Mouse (Mus musculus) erythroid progenitor cell, adult 5-6 weeks (primary cell): ENCODE data around the gene Mad1l1. TPM values are rescaled to one million over a fixed set of nuclear protein-coding genes. Genes with fewer than 3 reads are reported as not detected.

Experiments used
- ATAC-seq: replicated peaks from 2 replicates; pipeline ENCODE4 v1.8.0; 2016; ENCODE audit warnings: moderate number of reproducible peaks, mild to moderate bottlenecking, moderate TSS enrichment, inconsistent platforms; ENCODE audit not compliant: poor library complexity, low FRiP score, severe bottlenecking
- total RNA-seq, 2 experiments: library from RNA; stranded (forward) in 1 of 2; stranded (reverse) in 1 of 2; fragments of 150-400 nt in 1 of 2; fragments of 186-747, 209-891 nt in 1 of 2; gene quantifications; 2 replicates each; pipeline versions ENCODE4 v1.2.3 to v1.2.4; 2015 to 2017; ENCODE audit warnings: low replicate concordance in 2 of 2

Mad1l1 gene
- total RNA-seq, 2 experiments from 2014 or later: 29.3 to 113 TPM

GRCm38 (mm10) chr5:140073671-140074116 lies 247.7 kb downstream of the Mad1l1 start:
- ATAC-seq: no peak

GRCm38 (mm10) chr5:140073148-140073670 lies 248.1 kb downstream of the Mad1l1 start:
- no peak for ATAC-seq

- ATAC-seq: no peak
These were observed 252.8 kb downstream of the Mad1l1 start for GRCm38 (mm10) chr5:140068506-140068905.

GRCm38 (mm10) chr5:140068051-140068450 lies 253.3 kb downstream of the Mad1l1 start:
- ATAC-seq: no peak

- no peak for ATAC-seq
These were observed 254.6 kb downstream of the Mad1l1 start for GRCm38 (mm10) chr5:140066769-140067168.

GRCm38 (mm10) chr5:140066281-140066680 lies 255.1 kb downstream of the Mad1l1 start:
- no peak for ATAC-seq

- no peak for ATAC-seq
These were observed 255.9 kb downstream of the Mad1l1 start for GRCm38 (mm10) chr5:140065281-140065945.

GRCm38 (mm10) chr5:140064521-140064920 lies 256.8 kb downstream of the Mad1l1 start:
- ATAC-seq: no peak

GRCm38 (mm10) chr5:140062828-140063227 lies 258.5 kb downstream of the Mad1l1 start:
- no peak for ATAC-seq

- no peak for ATAC-seq
These were observed 259.0 kb downstream of the Mad1l1 start for GRCm38 (mm10) chr5:140062316-140062715.

GRCm38 (mm10) chr5:140061296-140061879 lies 260.0 kb downstream of the Mad1l1 start:
- no peak for ATAC-seq

GRCm38 (mm10) chr5:140056291-140056690 lies 265.1 kb downstream of the Mad1l1 start:
- ATAC-seq: no peak

- ATAC-seq: no peak
These were observed 265.9 kb downstream of the Mad1l1 start for GRCm38 (mm10) chr5:140055431-140055830.

- ATAC-seq: no peak
These were observed 267.7 kb downstream of the Mad1l1 start for GRCm38 (mm10) chr5:140053626-140054025.

- no peak for ATAC-seq
These were observed 268.9 kb downstream of the Mad1l1 start for GRCm38 (mm10) chr5:140052405-140052804.

- ATAC-seq: no peak
These were observed 275.9 kb downstream of the Mad1l1 start for GRCm38 (mm10) chr5:140045453-140045852.

GRCm38 (mm10) chr5:140043002-140043401 lies 278.4 kb downstream of the Mad1l1 start:
- no peak for ATAC-seq

GRCm38 (mm10) chr5:140042002-140042611 lies 279.2 kb downstream of the Mad1l1 start:
- peak; percentile 57 for ATAC-seq

GRCm38 (mm10) chr5:140041055-140041454 lies 280.3 kb downstream of the Mad1l1 start:
- ATAC-seq: no peak

- ATAC-seq: no peak
These were observed 283.6 kb downstream of the Mad1l1 start for GRCm38 (mm10) chr5:140037587-140038233.
